Mouse (Mus musculus) c-Kit-positive CD71-positive TER-119-positive erythroid progenitor cells, embryonic 14.5 days (primary cell): ENCODE measurements around the gene Ptrh1.

Source experiments
- DNase-seq: peaks from one replicate; pipeline ENCODE4 v3.0.0-alpha.2; 2013; ENCODE audit warnings: low spot score

Gene Ptrh1

DNA sequence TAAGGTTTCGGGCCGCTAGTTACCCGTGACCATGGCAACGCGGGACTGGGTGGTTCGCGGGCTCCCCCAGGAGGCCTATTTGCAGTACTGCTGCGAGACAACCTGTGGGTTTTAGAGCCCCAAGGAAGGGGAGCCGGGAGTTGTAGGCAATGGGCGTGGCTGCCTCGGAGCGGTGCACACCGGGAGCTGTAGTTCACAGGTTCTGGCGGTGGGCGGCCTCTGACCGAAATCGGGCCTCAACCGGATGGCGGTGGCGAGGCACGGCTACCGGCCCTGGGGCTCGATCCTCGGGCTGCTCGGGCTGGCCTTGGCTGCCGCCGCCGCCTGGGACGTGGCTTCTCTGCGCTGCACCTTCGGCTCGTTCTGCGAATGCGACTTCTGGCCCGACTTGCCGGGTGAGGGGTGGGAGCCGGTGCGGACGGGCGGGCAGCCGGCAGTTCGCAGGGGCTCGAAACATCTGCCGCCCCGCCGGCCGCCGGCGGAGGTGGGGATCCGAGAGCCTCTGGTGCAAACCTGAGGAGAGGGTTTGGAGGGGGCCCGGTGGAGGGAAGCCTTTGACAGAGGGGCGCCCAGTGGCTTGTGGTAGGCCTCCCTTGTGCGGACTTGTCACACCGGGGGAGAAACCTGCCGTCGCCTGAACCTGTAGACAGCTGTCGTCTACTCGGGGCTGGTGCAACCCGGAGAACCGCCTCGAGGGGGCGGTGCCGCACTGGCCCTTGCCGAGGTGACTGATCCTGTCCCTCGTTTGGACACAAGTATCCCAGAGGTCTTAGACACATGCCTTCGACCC, 18.3 kb upstream of the Ptrh1 start, which contains the start of gene Tor2a:
Gene Tor2a (plus strand): TSS at position 179 of the 790 bp plus-strand sequence.
- DNase-seq: peak; percentile 95

DNA sequence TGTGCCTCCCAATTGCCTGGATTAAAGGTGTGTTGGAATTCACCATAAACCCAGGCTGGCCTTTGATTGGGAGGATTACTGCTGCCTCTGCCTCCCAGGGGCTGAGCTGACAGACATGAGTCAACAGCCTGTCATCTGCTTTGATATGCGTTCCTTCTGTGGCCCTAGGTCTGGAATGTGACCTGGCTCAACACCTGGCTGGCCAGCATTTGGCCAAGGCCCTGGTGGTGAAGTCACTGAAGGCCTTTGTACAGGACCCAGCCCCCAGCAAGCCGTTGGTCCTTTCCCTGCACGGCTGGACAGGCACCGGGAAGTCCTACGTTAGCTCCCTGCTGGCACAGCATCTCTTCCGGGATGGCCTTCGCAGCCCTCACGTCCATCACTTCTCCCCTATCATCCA, 17.1 kb upstream of the Ptrh1 start:
- no peak for DNase-seq

DNA sequence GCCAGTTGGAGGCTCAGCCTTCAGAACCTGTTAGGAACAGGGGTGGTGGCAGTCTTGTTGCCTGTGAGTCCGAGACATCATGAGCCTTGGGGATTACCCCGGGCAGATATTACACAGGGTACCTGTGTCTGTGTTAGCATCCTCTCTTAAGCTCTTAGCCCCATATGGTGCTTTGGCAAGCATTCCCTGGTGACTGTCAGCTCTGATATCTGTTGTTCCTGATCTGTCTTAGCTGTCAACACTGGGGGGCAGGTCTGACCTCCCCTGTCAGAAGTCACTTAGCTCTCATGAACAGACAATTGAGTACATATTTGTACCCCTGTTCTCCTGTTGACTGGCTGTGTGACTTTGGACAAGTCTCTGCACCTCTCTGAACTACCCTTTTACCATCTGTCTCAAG, 16.6 kb upstream of the Ptrh1 start:
- DNase-seq: no peak

DNA sequence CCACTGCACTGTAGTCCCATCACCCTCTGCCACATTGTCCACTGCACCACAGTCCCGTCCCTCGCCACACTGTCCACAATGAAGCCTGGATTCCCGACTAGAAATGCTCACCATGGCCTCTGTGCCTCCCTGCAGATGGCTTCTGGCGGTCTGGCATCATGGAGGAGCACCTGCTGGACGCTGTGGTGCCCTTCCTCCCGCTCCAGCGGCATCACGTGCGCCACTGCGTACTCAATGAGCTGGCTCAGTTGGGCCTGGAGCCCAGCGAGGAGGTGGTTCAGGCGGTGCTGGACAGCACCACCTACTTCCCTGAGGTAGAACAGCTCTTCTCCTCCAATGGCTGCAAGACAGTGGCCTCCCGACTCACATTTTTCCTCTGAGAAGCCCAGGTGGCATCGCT, 14.2 kb upstream of the Ptrh1 start:
- DNase-seq: no peak

DNA sequence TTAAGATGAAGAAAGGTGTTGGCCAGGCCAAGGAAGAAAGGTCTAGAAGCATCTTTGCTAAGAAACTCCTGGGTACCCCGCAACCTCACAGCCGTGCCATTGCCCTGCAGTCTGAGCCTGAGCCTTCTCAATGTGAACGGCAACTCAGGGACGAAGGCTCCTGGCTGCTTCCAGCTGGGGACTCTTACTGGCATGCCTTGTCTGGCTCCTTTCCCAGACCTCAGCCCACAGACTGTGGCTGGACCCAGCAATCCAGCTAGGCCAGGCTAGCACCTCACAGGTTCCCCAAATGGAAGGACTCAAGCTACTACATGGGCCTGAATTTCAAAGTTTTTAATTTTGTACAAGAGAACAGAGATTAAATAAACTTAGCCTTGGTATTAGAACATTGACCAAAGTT, 13.7 kb upstream of the Ptrh1 start:
- no peak for DNase-seq

DNA sequence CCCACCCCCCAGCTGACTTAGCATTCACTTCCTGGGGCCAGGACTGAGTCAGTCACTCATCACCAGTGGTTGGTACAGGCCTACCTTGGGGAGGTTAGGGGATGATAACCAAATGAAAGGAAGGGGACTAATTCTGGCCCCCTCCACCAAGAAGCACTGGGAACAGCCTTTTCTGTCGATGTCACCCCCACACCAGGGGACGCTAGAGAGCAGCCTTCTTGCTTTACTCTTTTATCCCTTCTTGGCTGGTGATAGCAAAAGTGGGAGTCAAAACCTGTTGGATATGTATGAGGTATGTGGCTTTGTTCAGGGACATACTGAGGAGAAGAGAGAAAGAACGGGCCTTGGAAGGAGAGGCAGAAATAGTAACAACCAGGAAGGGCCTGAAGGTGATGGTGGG, 12.2 kb upstream of the Ptrh1 start:
- DNase-seq: no peak

DNA sequence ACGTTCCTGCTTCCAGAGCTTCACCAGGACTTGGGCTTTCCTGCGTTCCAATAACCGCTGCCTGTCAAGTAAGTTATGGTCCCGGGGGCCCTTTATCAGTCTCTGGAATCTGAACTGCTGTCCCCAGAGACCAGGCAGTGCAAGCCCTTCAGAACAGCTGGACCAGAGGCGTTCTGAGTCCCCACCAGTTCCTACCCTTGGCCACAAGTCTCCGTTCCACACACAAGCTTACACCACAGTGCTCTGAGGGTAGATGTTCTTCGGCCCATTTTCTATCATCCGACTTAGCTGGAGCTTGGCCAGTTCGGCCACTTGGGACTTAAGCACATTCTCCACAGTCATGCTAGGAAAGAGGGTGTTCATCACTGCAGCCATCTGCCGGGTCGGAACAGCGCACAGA, 8.3 kb upstream of the Ptrh1 start:
- no peak for DNase-seq

DNA sequence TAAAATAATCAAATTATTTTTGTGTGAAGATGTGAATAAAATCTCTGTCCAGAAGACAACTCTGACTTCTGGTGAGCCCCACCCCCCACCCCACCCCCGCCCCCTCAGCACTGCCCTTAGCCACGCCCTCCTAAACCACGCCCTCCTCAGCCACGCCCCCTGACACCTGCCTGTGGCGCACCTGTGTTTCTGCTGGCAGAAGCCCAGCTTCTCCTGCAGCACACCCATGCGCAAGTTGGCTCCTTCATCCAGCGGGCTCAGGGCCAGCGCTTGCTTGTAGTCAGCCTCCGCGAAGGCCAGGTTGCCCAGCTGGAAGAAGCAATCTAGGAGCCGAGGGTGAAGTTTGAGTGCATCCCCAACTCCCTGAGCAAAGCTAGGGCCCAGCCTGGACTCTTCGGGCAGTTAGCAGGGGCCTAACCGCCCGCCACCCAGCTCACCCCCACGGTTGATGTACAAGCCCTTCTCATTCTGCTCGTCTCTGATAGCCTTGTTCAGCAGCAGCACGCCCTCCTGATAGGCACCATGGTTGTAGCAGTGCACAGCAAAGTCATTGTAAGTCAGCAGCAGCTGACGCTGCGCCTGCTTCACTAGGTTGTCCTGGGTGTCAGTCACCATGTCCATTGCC, 6.8 kb upstream of the Ptrh1 start:
- no peak for DNase-seq

DNA sequence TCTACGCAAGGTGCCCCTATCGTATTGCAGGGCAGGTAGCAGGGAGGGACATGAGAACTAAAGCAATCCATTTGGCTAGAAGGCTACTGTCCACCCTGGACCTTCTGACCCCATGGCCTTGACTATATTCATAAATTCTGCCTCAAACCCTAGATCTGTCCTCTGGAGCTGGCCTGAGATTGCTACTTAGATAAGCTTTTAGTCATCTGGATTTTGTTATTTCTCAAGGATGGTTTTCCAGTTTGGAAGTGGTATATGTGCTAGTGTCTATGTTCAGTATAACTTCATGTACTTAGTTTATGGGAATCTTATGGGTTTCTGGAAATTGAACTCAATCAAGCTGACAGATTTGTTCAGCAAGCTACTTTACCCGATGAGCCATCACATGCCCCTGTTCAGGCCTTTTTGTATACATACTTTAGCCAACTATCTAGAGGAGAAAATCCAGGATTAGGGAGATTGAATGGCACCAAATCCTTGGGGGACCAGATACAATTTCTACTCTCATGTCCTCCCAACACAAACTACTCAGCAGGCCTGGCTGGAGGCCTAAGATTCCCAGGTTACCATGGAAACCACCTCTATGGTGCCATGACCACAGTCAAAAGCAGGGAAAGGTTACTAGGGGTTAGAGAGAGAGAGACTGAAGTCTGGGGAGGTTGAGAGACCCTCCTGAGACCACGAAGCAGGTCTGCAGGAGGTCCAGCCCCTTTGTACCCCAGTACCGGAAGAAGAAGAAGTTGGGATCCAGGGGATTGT, 6.1 kb upstream of the Ptrh1 start:
- no peak for DNase-seq

DNA sequence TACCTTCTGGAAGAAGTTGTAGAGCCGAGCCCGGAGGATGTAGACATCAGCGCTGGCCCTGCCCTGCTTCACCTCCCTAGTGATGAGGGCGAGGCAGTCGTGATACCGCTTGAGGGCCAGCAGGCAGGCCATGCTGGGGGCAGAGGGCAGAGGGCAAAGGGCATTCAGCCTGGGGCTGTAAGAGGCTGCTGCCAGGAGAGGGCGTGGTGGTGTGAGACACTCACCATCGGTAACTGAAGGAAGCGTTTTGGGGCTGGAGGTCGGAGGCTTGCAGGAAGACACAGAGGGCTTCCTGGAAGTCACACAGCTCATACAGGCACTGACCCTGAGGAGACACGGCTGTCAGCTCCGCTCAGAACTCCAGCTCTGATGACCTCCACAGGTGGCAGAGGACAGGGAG, 3.7 kb upstream of the Ptrh1 start:
- DNase-seq: no peak

DNA sequence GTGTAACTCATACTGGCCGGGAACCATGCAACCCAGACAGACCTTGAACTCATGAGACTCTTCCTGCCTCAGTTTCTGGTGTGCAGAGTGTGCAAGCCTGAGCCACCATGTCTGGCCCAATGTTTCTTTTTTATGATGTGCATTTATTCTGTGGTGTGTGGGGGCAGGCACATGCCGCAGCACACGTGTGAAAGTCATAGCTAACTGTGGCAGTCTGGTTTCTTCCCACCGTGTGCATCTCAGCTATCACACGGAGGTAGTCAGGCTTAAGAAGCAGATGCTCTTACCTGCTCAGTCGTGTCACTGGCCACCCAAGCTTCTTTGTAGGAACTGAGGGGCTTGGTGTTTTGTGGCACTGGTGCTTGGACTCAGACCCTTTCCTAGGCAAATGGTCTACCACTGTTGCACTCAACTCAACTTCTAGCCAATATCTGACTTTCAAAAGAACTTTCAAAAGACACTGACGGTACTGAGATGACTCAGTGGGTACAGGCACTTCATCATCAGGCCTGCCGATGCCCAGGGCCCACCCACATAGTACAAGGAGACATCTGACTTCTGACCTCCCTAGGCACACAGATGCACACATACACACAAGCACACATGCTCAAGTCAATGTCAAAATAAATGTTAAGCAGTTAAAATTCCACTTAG, 2.8 kb upstream of the Ptrh1 start:
- DNase-seq: no peak

DNA sequence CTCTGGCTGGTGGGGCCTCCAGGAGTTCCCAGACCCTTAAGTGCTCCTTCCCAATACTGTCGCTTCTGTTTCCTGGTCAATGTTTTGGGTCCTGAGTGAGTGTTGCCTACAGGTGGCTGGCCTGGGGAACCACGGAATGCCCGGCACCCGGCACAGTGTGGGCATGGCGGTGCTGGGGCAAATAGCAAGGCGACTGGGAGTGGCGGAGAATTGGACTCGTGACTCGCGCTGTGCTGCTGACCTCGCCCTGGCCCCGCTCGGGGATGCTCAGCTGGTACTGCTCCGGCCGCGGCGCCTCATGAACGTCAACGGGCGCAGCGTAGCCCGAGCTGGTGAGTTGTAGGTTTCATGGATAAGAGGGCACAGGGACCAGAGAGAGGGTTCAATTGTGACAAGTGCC, 606 bp downstream of the Ptrh1 start:
- DNase-seq: no peak

DNA sequence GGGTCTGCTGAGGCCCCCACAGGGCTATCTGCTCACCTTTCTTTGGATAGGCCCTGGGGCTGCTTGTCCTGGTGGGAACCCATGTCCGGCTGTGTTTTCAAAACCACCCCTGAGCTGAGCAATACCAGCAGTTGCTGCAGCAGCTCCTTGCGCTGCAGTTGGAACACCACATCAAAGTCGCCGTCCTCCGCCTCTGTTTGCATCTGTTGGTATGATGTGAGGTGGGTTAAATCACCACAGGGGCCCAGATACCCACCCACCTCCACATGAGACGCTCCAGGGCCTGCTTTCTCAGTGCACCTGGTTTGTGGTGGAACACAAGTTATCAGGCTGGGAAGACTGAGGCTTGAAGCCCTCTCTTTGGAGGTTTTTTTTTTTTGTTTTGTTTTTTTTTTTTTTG, 2.5 kb downstream of the Ptrh1 start:
- no peak for DNase-seq

DNA sequence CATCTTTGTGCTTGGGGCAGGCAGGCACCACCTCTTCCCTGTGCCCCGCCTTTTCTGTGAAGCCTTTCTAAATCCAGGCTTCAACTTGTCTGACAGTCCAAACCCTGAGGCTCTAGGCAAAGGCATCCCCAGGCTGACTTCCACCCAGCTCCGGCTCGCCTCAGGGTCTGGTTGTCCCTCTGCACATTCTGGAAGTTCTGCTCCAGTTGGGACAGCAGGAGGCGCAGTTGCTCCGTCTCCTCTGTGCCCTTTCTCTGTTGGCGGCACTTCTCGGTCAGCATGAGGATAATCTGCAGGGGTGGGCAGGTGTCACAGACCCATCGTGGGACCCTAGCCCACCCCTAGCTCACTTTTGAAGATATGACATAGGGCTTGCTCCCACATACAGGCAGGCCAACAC, 3.5 kb downstream of the Ptrh1 start:
- DNase-seq: peak; percentile 16

DNA sequence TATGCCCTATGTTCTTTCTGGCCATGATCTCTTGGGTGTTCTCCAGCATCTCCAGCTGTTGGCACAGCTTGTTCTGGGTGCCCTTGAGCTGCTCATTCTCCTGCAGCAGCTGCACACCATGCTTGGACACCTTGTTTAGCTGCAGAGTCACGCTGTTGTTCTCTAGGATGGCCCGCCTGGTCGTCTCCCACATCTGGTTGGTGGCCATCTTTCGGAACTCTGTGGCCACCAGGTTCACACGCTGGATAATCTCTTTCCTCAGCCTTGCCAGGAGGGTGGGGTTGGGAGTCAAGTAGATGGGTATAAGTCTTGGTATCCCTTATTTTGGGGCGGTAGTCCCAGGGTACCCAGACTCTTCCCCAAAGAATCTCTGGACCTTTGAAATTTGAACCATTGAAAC, 4.1 kb downstream of the Ptrh1 start:
- DNase-seq: no peak

DNA sequence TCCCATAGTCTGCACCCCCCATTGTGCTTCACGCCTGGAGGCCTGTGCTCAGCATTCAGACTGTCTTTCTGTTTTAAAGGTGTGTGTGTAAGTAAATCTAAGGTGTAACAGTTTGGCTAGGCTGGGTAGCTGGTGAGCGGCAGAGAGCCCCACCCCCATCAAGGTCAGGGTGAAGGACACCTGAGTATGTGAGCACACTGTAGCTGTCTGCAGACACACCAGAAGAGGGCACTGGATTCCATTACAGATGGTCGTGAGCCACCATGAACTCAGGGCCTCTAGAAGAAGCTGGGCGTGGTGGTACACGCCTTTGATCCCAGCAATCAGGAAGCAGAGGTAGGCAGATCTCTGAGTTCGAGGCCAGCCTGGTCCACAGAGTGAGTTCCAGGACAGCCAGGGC, 6.1 kb downstream of the Ptrh1 start:
- no peak for DNase-seq

DNA sequence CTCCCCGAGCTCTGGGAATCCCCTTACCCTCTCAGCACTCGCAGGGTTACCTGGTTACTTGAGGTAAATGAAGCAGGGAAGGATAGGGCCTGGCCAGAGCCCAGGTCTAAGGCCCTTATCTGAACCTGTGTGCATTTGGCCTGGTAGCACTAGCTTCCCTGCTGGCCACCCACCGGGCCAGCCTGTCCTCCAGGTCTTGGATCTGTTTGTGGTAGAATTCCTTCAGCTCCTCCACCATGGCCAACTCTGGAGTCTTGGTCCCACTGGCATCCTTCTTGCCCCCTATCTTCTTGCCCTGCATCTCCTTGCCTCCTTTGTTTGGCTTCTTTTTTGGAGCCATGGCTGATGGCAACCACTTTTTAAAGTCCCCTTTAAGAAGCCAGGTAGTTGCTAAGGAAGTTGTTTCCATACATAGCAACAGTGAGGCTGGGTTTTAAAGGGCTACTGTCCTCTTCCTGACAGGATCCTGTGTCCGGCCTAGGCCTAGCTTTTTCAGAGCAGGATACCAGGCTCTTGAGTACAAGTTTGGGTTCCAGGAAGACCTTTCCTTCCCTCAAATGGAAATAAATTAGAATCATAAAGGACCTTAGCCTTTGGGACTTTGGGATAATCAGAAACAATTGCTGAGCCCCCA, 8.6 kb downstream of the Ptrh1 start, which contains the start of gene Cfap157:
Gene Cfap157 (minus strand): TSS at position 381 of the 634 bp plus-strand sequence.
- no peak for DNase-seq

DNA sequence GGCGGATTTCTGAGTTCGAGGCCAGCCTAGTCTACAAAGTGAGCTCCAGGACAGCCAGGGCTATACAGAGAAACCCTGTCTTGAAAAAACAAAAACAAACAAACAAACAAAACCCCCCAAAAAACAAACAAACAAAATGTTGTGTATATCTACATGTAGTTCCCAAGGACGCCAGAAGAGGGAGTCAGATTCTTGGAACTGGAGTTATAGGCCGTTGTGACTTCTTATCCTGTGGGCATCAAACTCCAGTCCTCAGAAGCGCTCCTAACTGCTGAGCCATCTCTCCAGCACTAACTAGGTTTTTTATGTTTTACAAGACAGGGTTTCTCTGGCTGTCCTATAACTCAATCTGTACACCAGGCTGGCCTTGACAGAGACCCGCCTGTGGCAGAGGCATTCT, 11.6 kb downstream of the Ptrh1 start:
- peak; percentile 40 for DNase-seq

DNA sequence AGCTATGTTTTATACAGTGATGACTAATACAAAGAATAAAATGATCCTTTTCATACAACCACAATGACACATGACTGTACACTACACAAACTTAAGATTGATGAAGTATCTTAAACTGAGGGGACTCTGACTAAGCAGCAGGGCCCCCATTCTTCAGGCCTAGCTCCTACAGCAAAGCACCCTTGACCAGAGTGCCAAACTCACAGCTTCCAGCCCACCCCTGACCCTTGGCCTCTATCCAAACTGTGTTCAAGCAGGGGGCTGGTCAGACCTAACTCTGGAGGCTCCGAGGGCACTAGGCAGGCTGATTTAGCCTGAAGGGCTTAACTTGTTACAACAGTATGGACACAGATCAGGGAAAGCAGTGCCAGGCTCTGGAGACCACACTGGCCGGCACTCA, 13.0 kb downstream of the Ptrh1 start:
- no peak for DNase-seq

DNA sequence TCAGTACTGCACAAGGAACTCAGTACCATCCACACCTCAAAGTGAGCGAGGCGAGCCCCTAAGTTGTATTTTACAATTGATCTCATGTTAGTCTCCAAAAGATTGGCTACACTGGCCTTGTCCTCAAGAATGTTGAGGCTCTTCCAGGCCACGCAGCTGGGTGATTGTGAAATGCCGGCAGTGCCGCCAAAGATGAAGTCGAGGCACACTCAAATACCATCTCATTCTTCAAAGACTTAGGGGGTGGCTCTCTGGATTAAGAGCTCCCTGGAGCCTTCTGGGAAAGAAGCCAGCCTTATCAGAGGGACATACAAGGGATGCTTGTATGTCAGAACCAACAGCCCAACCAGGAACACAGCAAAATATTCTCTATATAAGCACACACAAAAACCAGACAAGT, 15.7 kb downstream of the Ptrh1 start:
- no peak for DNase-seq

DNA sequence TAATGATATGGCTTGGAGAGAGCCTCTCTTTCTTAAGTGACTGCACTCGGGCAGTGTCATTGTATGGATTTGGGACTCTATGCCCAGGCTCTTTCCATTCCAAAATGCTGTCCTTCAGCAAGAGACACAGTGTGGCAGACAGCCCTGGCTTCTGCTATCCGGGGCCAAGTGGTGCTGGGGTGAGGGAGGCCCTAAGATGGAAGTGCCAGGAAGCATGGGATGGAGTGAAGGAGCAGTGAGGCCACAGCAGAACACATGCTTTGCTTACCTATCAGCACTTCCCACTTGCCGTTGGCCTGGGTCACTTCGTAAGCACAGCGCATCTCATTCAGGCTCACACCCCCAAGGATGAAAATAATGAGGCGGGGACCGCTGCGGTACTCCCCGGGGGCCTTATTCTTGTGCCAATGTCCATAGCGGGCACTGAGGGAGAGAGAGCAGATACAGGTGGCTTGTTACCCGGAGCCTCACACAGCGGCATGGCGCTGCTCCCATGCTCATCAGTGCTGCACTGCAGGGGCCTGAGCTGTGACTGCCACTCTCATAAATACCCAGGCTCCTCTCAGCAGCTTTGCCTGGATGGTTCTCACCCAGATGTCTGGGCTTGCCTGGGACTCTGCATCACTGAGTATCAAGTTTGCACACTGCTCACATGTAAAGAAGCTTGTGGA, 20.3 kb downstream of the Ptrh1 start:
- DNase-seq: no peak
